Mouse (Mus musculus) limb, embryonic 12.5 days (tissue): ENCODE measurements around the gene Abracl. TPM values are rescaled to one million over a fixed set of nuclear protein-coding genes. Genes with fewer than 3 reads are reported as not detected.

Experiments
- ATAC-seq: fragments of 200-750 bp; cut with Nextera tagmentation; 2 replicates; pipeline ENCODE4 v1.8.0; 2017; ENCODE audit warnings: low read depth, moderate TSS enrichment; ENCODE audit not compliant: insufficient number of reproducible peaks, insufficient read depth, low FRiP score, low TSS enrichment
- H3K27ac ChIP-seq: fragments of 300-500 bp; sonication (generic); 2 replicates; pipeline ENCODE4 v1.5.1; 2016; ENCODE audit warnings: mild to moderate bottlenecking, moderate library complexity
- H3K27me3 ChIP-seq: fragments of 300-500 bp; sonication (generic); 2 replicates; pipeline ENCODE4 v1.6.1; 2016; ENCODE audit warnings: mild to moderate bottlenecking, moderate library complexity
- H3K36me3 ChIP-seq: fragments of 300-500 bp; sonication (generic); 2 replicates; pipeline ENCODE4 v1.6.1; 2016; ENCODE audit warnings: mild to moderate bottlenecking, moderate library complexity
- H3K4me1 ChIP-seq: fragments of 300-500 bp; sonication (generic); replicated peaks from 2 replicates; pipeline ENCODE4 v1.6.1; 2016
- H3K4me2 ChIP-seq: fragments of 300-500 bp; sonication (generic); 2 replicates; pipeline ENCODE4 v1.6.1; 2016; ENCODE audit warnings: mild to moderate bottlenecking, moderate library complexity
- H3K4me3 ChIP-seq: fragments of 300-500 bp; sonication (generic); replicated peaks from 2 replicates; pipeline ENCODE4 v1.5.1; 2016; ENCODE audit warnings: mild to moderate bottlenecking
- H3K9ac ChIP-seq: fragments of 300-500 bp; sonication (generic); replicated peaks from 2 replicates; pipeline ENCODE4 v1.6.1; 2016; ENCODE audit warnings: mild to moderate bottlenecking, moderate library complexity
- H3K9me3 ChIP-seq: fragments of 300-500 bp; sonication (generic); 2 replicates; pipeline ENCODE4 v1.6.1; 2016; ENCODE audit warnings: mild to moderate bottlenecking, moderate library complexity
- WGBS: fragments of 180-500 bp; shearing (Covaris S2); methylation state at CpG from one replicate; pipeline ENCODE4 v1.1.7; 2016; 5-methylcytosine and 5-hydroxymethylcytosine counted together
- polyA plus RNA-seq: library from polyadenylated mRNA; unstranded; fragments of >200 nt; fragmentation: Nextera tagmentation; extraction: Ambion mirVana; gene quantifications from 2 replicates; pipeline ENCODE4 v1.2.1, GENCODE M21; 2016

The Abracl gene
- polyA plus RNA-seq, 1 experiment from 2014 or later, result 192 TPM

GRCm38 (mm10) chr10:18021576-18022311, 1.3 kb downstream of the Abracl start:
- Histone ChIP-seq H3K36me3 (peaks cover 19% of the 10 kb centered on the region), H3K4me2 (peak overlapping the region; percentile 62), H3K27me3 (no peaks in the 10 kb centered on the region), H3K4me3 (peak overlapping the region; percentile 68), H3K9ac (peak overlapping the region; percentile 85), H3K9me3 (no peaks in the 10 kb centered on the region), H3K4me1 (peaks cover 9% of the 10 kb centered on the region), H3K27ac (peak overlapping the region; percentile 97)
- WGBS, result 40% methylated on average over 14 of the region's 14 CpGs
- ATAC-seq, result no peak

GRCm38 (mm10) chr10:18020846-18021245, 2.2 kb downstream of the Abracl start:
- no peak overlapping the region for H3K9ac ChIP-seq
- peaks cover 9% of the 10 kb centered on the region for H3K4me1 ChIP-seq
- no peaks in the 10 kb centered on the region for H3K27me3 ChIP-seq
- H3K27ac ChIP-seq, result no peak overlapping the region
- peak overlapping the region; percentile 62; the same call in 1 of the 2 replicates for H3K4me2 ChIP-seq
- no peak for ATAC-seq
- no peak overlapping the region for H3K4me3 ChIP-seq
- 77% methylated on average over 1 of the region's 1 CpGs for WGBS
- no peaks in the 10 kb centered on the region for H3K9me3 ChIP-seq
- H3K36me3 ChIP-seq, result peaks cover 26% of the 10 kb centered on the region

- peaks cover 9% of the 10 kb centered on the region for H3K4me1 ChIP-seq
- ATAC-seq, result no peak
- H3K27ac ChIP-seq, result no peak overlapping the region
- H3K4me3 ChIP-seq, result no peak overlapping the region
- no peak overlapping the region for H3K4me2 ChIP-seq
- peaks cover 27% of the 10 kb centered on the region for H3K36me3 ChIP-seq
- no peak overlapping the region for H3K9ac ChIP-seq
- WGBS, result 87% methylated on average over 7 of the region's 7 CpGs
- no peaks in the 10 kb centered on the region for H3K27me3 ChIP-seq
- H3K9me3 ChIP-seq, result no peaks in the 10 kb centered on the region
Observed at GRCm38 (mm10) chr10:18020443-18020842, 2.6 kb downstream of the Abracl start.

DNA sequence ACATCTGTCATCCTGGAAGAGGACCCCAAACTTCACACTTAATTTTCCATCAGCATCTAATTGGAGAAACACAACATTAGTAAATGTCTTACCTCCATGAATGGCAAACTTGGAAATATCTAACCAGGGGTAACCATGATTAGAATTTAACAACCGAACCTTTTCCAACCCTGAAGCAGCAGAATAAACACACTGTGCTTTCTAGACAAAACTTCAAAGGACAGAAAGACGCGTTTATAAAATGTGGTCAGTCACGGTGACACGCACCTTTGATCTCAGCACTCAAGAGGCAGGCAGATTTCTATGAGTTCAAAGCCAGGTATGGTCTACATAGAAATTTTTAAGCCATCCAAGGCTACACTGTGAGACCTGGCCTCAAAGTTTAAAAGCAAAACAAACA, 11.3 kb downstream of the Abracl start:
- H3K9ac ChIP-seq, result no peak overlapping the region
- no peak for ATAC-seq
- H3K27me3 ChIP-seq, result no peaks in the 10 kb centered on the region
- H3K4me1 ChIP-seq, result no peaks in the 10 kb centered on the region
- H3K9me3 ChIP-seq, result no peaks in the 10 kb centered on the region
- H3K4me2 ChIP-seq, result no peak overlapping the region
- peaks cover 48% of the 10 kb centered on the region for H3K36me3 ChIP-seq
- WGBS, result 69% methylated on average over 5 of the region's 5 CpGs
- no peak overlapping the region for H3K4me3 ChIP-seq
- H3K27ac ChIP-seq, result no peak overlapping the region

- ATAC-seq, result no peak
- Histone ChIP-seq H3K27ac (no peak overlapping the region), H3K9ac (no peak overlapping the region), H3K36me3 (peaks cover 33% of the 10 kb centered on the region), H3K4me3 (no peak overlapping the region), H3K27me3 (no peaks in the 10 kb centered on the region), H3K4me2 (no peak overlapping the region), H3K4me1 (no peaks in the 10 kb centered on the region), H3K9me3 (no peaks in the 10 kb centered on the region)
- WGBS, result 58% methylated on average over 1 of the region's 1 CpGs
Observed at GRCm38 (mm10) chr10:18009744-18010143, 13.3 kb downstream of the Abracl start.

DNA sequence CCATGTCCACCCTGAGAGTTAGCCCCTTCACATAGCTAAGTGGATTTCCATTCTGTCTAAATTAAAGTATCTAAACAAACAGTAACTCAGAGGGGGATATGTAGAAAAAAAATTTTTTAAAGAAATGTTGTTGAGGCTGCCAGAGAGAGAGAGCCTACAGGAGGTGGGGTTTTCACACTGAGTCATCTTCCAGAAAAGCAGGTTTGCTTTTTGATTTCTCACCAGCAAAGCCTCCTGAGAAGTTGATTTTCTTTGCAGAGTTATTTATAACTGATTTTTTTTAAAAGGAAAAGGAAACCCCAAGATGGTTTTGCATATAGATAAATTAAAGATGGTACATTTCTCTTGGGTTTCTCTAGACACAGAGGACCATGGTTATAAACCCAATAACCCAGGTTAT, 15.0 kb downstream of the Abracl start:
- Histone ChIP-seq H3K9me3 (no peaks in the 10 kb centered on the region), H3K4me2 (no peak overlapping the region), H3K9ac (no peak overlapping the region), H3K27me3 (no peaks in the 10 kb centered on the region), H3K4me3 (no peak overlapping the region), H3K4me1 (no peaks in the 10 kb centered on the region), H3K36me3 (peaks cover 23% of the 10 kb centered on the region), H3K27ac (no peak overlapping the region)
- no peak for ATAC-seq

GRCm38 (mm10) chr10:18007243-18007642, 15.8 kb downstream of the Abracl start:
- H3K9me3 ChIP-seq, result no peaks in the 10 kb centered on the region
- 88% methylated on average over 3 of the region's 3 CpGs for WGBS

GRCm38 (mm10) chr10:18006756-18007155, 16.3 kb downstream of the Abracl start:
- Histone ChIP-seq H3K36me3 (peaks cover 21% of the 10 kb centered on the region), H3K4me3 (no peak overlapping the region), H3K4me1 (no peaks in the 10 kb centered on the region), H3K9ac (no peak overlapping the region), H3K4me2 (no peak overlapping the region), H3K27ac (no peak overlapping the region), H3K9me3 (no peaks in the 10 kb centered on the region), H3K27me3 (no peaks in the 10 kb centered on the region)
- 83% methylated on average over 1 of the region's 1 CpGs for WGBS
- no peak for ATAC-seq

More at GRCm38 (mm10) chr10:18007243-18007642, 15.8 kb downstream of the Abracl start:
- Histone ChIP-seq H3K4me2 (no peak overlapping the region), H3K36me3 (peaks cover 23% of the 10 kb centered on the region), H3K27ac (no peak overlapping the region), H3K27me3 (no peaks in the 10 kb centered on the region), H3K4me3 (no peak overlapping the region), H3K4me1 (no peaks in the 10 kb centered on the region), H3K9ac (no peak overlapping the region)
- ATAC-seq, result no peak

DNA sequence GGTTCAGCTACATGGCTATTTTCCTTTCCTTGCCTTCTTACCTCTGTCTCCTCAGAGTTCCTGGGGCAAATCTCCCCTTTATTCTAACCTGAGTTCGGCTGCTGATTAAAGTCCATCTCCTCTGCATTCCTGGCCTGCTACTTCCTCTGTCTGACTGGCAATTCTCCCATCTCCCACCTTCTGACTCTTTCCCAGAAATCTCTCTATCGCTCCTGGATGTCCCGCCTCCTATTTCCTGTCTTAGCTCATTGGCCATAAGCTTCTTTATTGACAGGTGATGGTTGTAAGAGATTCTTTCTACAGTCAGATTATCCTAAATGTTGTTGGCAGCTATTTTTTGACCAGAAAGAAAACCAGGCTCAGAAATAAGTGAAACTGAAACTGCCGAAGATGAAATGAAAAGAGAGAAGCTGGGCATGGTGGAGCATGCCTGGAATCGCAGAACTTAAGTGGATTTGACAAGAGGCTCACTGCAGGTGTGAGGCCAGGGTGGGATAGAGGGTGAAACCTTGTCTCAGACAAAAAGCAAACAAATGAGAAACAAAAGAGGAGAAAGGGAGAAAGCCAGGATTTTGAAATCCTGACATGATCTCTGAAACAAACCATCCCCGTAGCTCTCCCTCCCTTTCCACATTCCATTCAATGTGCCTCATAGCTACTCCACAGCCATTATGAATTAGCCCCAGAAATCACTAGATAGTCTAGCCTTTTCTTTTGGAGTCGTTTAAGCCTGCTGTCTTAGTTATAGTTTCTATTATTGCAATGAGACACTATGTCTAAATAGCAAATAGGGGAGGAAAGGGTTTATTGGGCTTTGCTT, 17.7 kb downstream of the Abracl start:
- 87% methylated on average over 7 of the region's 7 CpGs for WGBS
- no peak overlapping the region for H3K4me3 ChIP-seq
- no peak overlapping the region for H3K9ac ChIP-seq
- no peak overlapping the region for H3K4me2 ChIP-seq
- no peak overlapping the region for H3K27ac ChIP-seq
- H3K27me3 ChIP-seq, result no peaks in the 10 kb centered on the region
- H3K36me3 ChIP-seq, result peaks cover 14% of the 10 kb centered on the region; the same call in 1 of the 2 replicates
- H3K4me1 ChIP-seq, result no peaks in the 10 kb centered on the region
- no peaks in the 10 kb centered on the region for H3K9me3 ChIP-seq
- ATAC-seq, result no peak

GRCm38 (mm10) chr10:18003966-18004637, 19.0 kb downstream of the Abracl start:
- 70% methylated on average over 12 of the region's 12 CpGs for WGBS
- H3K9me3 ChIP-seq, result no peaks in the 10 kb centered on the region
- H3K9ac ChIP-seq, result no peak overlapping the region
- no peak overlapping the region for H3K4me2 ChIP-seq
- no peaks in the 10 kb centered on the region for H3K27me3 ChIP-seq
- H3K36me3 ChIP-seq, result peaks cover 1% of the 10 kb centered on the region; the same call in 1 of the 2 replicates
- no peak for ATAC-seq
- no peaks in the 10 kb centered on the region for H3K4me1 ChIP-seq
- no peak overlapping the region for H3K27ac ChIP-seq
- H3K4me3 ChIP-seq, result no peak overlapping the region

DNA sequence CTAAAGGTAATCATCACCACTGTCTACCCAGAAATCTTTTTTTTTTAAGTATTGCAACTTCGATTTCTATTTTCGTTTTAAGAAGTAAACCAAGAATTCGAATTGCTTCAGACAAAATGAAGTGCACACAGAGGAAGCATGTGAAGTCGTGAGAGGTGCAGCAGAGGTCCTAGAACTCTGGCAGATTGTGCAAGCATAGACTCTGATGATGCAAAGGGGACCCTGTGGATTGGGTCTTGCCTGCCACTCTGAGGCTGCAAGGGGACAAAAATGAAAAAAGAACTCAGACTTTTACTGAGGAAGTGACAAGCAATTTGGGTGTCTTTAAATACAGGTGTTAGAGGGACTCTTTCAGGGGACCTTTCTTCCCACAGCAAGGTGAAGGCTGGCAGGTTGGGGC, 32.5 kb downstream of the Abracl start:
- Histone ChIP-seq H3K9ac (no peak overlapping the region), H3K4me1 (no peaks in the 10 kb centered on the region), H3K9me3 (no peaks in the 10 kb centered on the region), H3K4me2 (no peak overlapping the region), H3K36me3 (no peaks in the 10 kb centered on the region), H3K4me3 (no peak overlapping the region), H3K27ac (no peak overlapping the region), H3K27me3 (no peaks in the 10 kb centered on the region)
- ATAC-seq, result no peak
- WGBS, result 87% methylated on average over 4 of the region's 4 CpGs
